Mouse (Mus musculus): ENCODE measurements around the gene Mageb18. TPM values are rescaled to one million over a fixed set of nuclear protein-coding genes. Genes with fewer than 3 reads are reported as not detected.
A peak's percentile ranks its signal among the peaks of the same experiment; 100 is the strongest.

The Mageb18 gene
- total and polyA plus RNA-seq, 2 experiments from 2014 or later = not detected

DNA sequence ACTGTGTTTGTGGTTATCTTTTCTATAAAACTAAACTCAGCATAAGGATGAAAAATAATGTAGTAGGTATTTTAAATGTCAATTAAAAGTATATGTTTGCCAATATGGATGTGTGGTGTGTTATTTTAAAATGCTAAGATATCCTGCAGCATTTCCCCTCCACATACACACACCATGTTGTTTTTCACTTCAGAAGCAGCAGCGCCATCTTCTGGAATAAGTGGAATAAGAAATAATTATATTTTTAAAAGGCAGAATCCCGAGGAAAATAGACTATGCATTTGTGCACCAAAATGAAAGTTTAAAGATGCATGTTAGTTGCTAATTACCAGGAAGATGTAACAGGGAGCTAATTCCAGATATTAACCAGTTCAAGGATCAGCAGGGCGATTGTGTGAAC, 138.9 kb downstream of the Mageb18 start:
- H3K9me3 ChIP-seq (ENCODE audit: low read length) = no peaks in the 10 kb centered on the region
- no peak overlapping the region for H3K9ac ChIP-seq
- H3K27me3 ChIP-seq (ENCODE audit: insufficient read depth, low read length) = no peaks in the 10 kb centered on the region
- no peaks in the 10 kb centered on the region for H3K36me3 ChIP-seq (ENCODE audit: insufficient read depth)
- no peak overlapping the region for H3K4me2 ChIP-seq (ENCODE audit: low read depth)
- DNase-seq = peak; percentile 57
- H3K27ac ChIP-seq (ENCODE audit: low read depth, low read length) = no peak overlapping the region
- peak; percentile 46 for TF ChIP-seq CTCF (IDR thresholded peaks at IDR 0.05; ENCODE audit: low read depth)
- WGBS = 28% methylated on average over 3 of the region's 3 CpGs
- H3K4me3 ChIP-seq (ENCODE audit: low read depth, low read length) = no peak overlapping the region
- ATAC-seq = peak; percentile 34; the same call in 1 of the 2 replicates
- H3K4me1 ChIP-seq (ENCODE audit: insufficient read depth) = no peaks in the 10 kb centered on the region

DNA sequence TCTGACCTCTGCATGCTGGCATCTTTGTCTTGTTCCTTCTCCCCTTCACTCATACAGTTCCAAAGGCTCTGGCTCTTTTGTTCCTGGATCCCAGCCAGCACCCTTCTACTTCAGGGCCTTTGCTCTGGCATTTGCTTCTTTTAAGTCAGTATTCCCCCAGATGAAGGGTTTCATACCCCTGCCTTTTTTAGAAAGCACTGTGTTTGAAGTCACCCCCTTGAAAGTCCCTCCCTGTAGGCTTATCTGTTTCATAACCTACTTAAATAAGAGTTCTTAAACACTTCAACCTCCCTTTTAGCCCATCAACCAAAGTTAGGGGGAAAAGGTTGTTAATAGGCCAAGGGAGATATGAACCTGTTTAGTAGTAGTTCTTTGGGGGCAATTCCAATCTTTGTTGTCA, 212.0 kb downstream of the Mageb18 start:
- H3K4me2 ChIP-seq (ENCODE audit: low read depth) = no peak overlapping the region
- H3K9me3 ChIP-seq (ENCODE audit: low read length) = no peaks in the 10 kb centered on the region
- no peak overlapping the region for H3K9ac ChIP-seq
- no peak overlapping the region for H3K4me3 ChIP-seq (ENCODE audit: low read depth, low read length)
- no peaks in the 10 kb centered on the region for H3K27me3 ChIP-seq (ENCODE audit: insufficient read depth, low read length)
- DNase-seq (no peak), ATAC-seq (no peak)
- no peak for TF ChIP-seq CTCF (IDR thresholded peaks at IDR 0.05; ENCODE audit: low read depth)
- no peak overlapping the region for H3K27ac ChIP-seq (ENCODE audit: low read depth, low read length)
- H3K4me1 ChIP-seq (ENCODE audit: insufficient read depth) = no peaks in the 10 kb centered on the region
- H3K36me3 ChIP-seq (ENCODE audit: insufficient read depth) = no peaks in the 10 kb centered on the region

DNA sequence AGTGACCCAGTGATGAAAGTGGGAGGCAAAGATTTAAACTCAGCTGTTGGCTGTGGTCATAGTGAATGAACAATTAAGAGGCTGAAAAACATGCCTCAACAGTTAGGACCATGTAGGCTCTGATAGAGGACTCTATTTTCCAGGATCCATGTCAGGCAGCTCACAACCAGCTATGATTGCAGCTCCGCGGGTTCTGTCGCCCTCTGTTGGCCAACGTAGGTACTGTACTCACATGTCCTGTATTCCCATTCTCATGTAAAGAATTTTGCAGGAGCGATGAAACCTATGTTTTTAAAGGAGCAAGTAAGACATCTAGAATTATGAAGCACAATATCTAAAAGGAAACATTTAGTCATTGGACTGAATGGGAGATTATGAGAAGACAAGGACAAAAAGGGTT, 256.4 kb downstream of the Mageb18 start:
- WGBS = 15% methylated on average over 5 of the region's 5 CpGs
- Histone ChIP-seq H3K27ac (ENCODE audit: low read depth, low read length) (no peak overlapping the region), H3K4me3 (ENCODE audit: low read depth, low read length) (no peak overlapping the region), H3K4me2 (ENCODE audit: low read depth) (no peak overlapping the region), H3K36me3 (ENCODE audit: insufficient read depth) (no peaks in the 10 kb centered on the region), H3K9me3 (ENCODE audit: low read length) (no peaks in the 10 kb centered on the region), H3K27me3 (ENCODE audit: insufficient read depth, low read length) (no peaks in the 10 kb centered on the region), H3K4me1 (ENCODE audit: insufficient read depth) (no peaks in the 10 kb centered on the region), H3K9ac (no peak overlapping the region)
- TF ChIP-seq CTCF (IDR thresholded peaks at IDR 0.05; ENCODE audit: low read depth) = peak; percentile 61
- DNase-seq (peak; percentile 24), ATAC-seq (no peak)

- Histone ChIP-seq H3K27ac (ENCODE audit: low read depth, low read length) (no peak overlapping the region), H3K9me3 (ENCODE audit: low read length) (no peaks in the 10 kb centered on the region), H3K27me3 (ENCODE audit: insufficient read depth, low read length) (no peaks in the 10 kb centered on the region), H3K9ac (no peak overlapping the region), H3K4me2 (ENCODE audit: low read depth) (no peak overlapping the region), H3K4me1 (ENCODE audit: insufficient read depth) (no peaks in the 10 kb centered on the region), H3K4me3 (ENCODE audit: low read depth, low read length) (no peak overlapping the region), H3K36me3 (ENCODE audit: insufficient read depth) (no peaks in the 10 kb centered on the region)
- no peak for TF ChIP-seq CTCF (IDR thresholded peaks at IDR 0.05; ENCODE audit: low read depth)
- DNase-seq (no peak), ATAC-seq (no peak)
- 88% methylated on average over 6 of the region's 6 CpGs for WGBS
These were observed 258.5 kb downstream of the Mageb18 start for GRCm38 (mm10) chrX:92340906-92341305.

DNA sequence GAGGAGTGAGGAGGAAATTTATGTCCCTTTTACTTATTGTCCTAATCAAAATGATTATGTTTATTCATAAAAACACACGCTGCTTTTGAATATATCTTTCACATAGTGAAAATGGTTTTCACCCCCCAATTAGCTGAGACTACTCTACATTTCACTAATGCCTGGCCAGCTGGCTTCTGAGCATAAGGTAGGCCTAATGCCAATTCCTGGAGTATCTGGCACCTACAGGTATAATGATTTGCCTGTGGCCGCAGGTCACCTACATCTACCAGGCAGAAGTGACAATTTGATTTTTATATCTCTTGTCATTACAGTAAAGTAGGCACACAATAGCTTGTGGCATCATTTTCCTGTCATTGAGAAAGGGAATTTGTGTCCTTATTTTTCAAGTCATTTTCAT, 259.8 kb downstream of the Mageb18 start:
- Histone ChIP-seq H3K9me3 (ENCODE audit: low read length) (no peaks in the 10 kb centered on the region), H3K27me3 (ENCODE audit: insufficient read depth, low read length) (no peaks in the 10 kb centered on the region), H3K27ac (ENCODE audit: low read depth, low read length) (no peak overlapping the region), H3K4me2 (ENCODE audit: low read depth) (no peak overlapping the region), H3K4me3 (ENCODE audit: low read depth, low read length) (no peak overlapping the region), H3K36me3 (ENCODE audit: insufficient read depth) (no peaks in the 10 kb centered on the region), H3K4me1 (ENCODE audit: insufficient read depth) (no peaks in the 10 kb centered on the region), H3K9ac (no peak overlapping the region)
- ATAC-seq (no peak), DNase-seq (no peak)
- 63% methylated on average over 2 of the region's 2 CpGs for WGBS
- TF ChIP-seq CTCF (IDR thresholded peaks at IDR 0.05; ENCODE audit: low read depth) = no peak

- WGBS = 60% methylated on average over 1 of the region's 1 CpGs
- Histone ChIP-seq H3K4me3 (ENCODE audit: low read depth, low read length) (no peak overlapping the region), H3K4me2 (ENCODE audit: low read depth) (no peak overlapping the region), H3K27me3 (ENCODE audit: insufficient read depth, low read length) (no peaks in the 10 kb centered on the region), H3K4me1 (ENCODE audit: insufficient read depth) (no peaks in the 10 kb centered on the region), H3K9ac (no peak overlapping the region), H3K27ac (ENCODE audit: low read depth, low read length) (no peak overlapping the region), H3K36me3 (ENCODE audit: insufficient read depth) (no peaks in the 10 kb centered on the region), H3K9me3 (ENCODE audit: low read length) (no peaks in the 10 kb centered on the region)
- TF ChIP-seq CTCF (IDR thresholded peaks at IDR 0.05; ENCODE audit: low read depth) = peak; percentile 35
- ATAC-seq (no peak; the same call in 1 of the 2 replicates), DNase-seq (peak; percentile 9)
These were observed 265.9 kb downstream of the Mageb18 start for GRCm38 (mm10) chrX:92333459-92333858.

- TF ChIP-seq CTCF (IDR thresholded peaks at IDR 0.05; ENCODE audit: low read depth) = no peak
- no peak overlapping the region for H3K4me2 ChIP-seq (ENCODE audit: low read depth)
- no peak for DNase-seq
These were observed 275.8 kb downstream of the Mageb18 start for GRCm38 (mm10) chrX:92323599-92323998.

DNA sequence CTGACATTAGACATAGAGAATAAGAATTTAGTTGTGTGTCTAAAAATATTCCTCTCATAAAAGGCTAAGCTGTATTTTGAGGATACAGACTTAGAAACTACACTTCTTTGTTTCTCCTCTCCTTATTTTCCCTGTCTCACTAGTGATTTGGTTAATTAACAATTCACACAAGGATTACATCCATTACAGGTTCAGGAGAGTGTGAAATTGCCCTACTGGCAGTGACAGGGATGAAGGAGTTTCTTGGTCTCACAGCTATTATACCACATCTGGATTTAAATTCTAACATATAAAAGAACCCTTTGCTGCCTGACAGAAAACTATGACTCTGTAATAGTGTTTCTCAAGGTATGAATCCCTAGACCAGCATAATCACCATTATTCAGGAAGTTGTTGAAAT, 318.8 kb downstream of the Mageb18 start:
- no peak overlapping the region for H3K4me2 ChIP-seq (ENCODE audit: low read depth)
- TF ChIP-seq CTCF (IDR thresholded peaks at IDR 0.05; ENCODE audit: low read depth) = no peak
- no peaks in the 10 kb centered on the region for H3K4me1 ChIP-seq (ENCODE audit: insufficient read depth)
- no peaks in the 10 kb centered on the region for H3K36me3 ChIP-seq (ENCODE audit: insufficient read depth)
- H3K9ac ChIP-seq = no peak overlapping the region
- no peak overlapping the region for H3K27ac ChIP-seq (ENCODE audit: low read depth, low read length)
- DNase-seq = no peak
- H3K9me3 ChIP-seq (ENCODE audit: low read length) = no peaks in the 10 kb centered on the region
- no peak overlapping the region for H3K4me3 ChIP-seq (ENCODE audit: low read depth, low read length)
- H3K27me3 ChIP-seq (ENCODE audit: insufficient read depth, low read length) = no peaks in the 10 kb centered on the region
- no peak for ATAC-seq

More at GRCm38 (mm10) chrX:92323599-92323998, 275.8 kb downstream of the Mageb18 start:
- WGBS = 28% methylated on average over 1 of the region's 1 CpGs
- no peak for ATAC-seq
- no peaks in the 10 kb centered on the region for H3K9me3 ChIP-seq (ENCODE audit: low read length)
- no peak overlapping the region for H3K9ac ChIP-seq
- no peak overlapping the region for H3K27ac ChIP-seq (ENCODE audit: low read depth, low read length)
- H3K4me3 ChIP-seq (ENCODE audit: low read depth, low read length) = no peak overlapping the region
- no peaks in the 10 kb centered on the region for H3K36me3 ChIP-seq (ENCODE audit: insufficient read depth)
- no peaks in the 10 kb centered on the region for H3K4me1 ChIP-seq (ENCODE audit: insufficient read depth)
- H3K27me3 ChIP-seq (ENCODE audit: insufficient read depth, low read length) = no peaks in the 10 kb centered on the region

Other genes starting within 250 kb of the Mageb18 start
- gene Gm5941, start 109.6 kb downstream of the Mageb18 start, total RNA-seq (2014; rRNA removed) = not detected in 2 replicates
- not detected in 2 replicates for gene Gm5941, start 109.6 kb downstream of the Mageb18 start, polyA plus RNA-seq (2015; fragmentation: Nextera tagmentation; extraction: Ambion mirVana)

All from forebrain, postnatal 0 days (tissue).